In the genomic region with DNA sequence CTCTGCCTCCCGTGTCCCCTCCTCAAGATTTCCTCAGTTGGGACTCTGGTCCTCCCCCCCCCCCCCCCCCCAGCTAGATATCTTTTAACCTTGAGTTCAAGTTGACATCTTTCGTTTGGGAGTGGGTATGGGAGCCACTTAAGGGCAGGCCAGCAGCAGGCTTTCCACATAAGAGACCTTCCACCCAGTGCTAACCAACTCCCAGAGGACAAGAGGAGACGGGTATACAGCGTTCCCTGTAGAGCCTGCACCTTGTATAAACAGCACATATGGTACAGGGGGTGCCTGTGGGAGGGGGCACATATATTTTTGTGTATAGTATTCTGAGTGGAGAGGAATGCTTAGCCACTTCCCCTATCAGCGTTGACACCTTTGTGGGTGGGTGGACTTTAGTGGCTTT, we compare ENCODE assay signal across 8 mouse cellular contexts. TPM values are rescaled to one million over a fixed set of nuclear protein-coding genes. Genes with fewer than 3 reads are reported as not detected.
A peak's percentile ranks its signal among the peaks of the same experiment; 100 is the strongest.
DNase-seq lines count a peak whose midpoint lies in the region; ATAC-seq and TF ChIP-seq lines count a peak whose summit lies in the region.

No protein-coding gene starts in this region.

- peak overlapping the region; percentile 53 for H3K4me3 ChIP-seq in layer of hippocampus, adult 2 months
- peak overlapping the region; percentile 97 for H3K4me3 ChIP-seq in embryonic facial prominence, embryonic 11.5 days (ENCODE audit: low read depth, low read length)
- H3K4me3 ChIP-seq in hindbrain, postnatal 0 days (ENCODE audit: low read length) = peak overlapping the region; percentile 83
- peak overlapping the region; percentile 89 for H3K4me3 ChIP-seq in neural tube, embryonic 12.5 days

- TF ChIP-seq CTCF in layer of hippocampus, adult 2 months (conservative IDR thresholded peaks at IDR 0.05) = no peak
- no peak for TF ChIP-seq CTCF in hindbrain, postnatal 0 days (IDR thresholded peaks at IDR 0.05; ENCODE audit: low read depth)

- no peak for DNase-seq in layer of hippocampus, adult 2 months (ENCODE audit: low spot score in 2 of 2)
- DNase-seq in layer of hippocampus, adult 9-11 months = no peak
- no peak for DNase-seq in embryonic facial prominence, embryonic 11.5 days (ENCODE audit: low spot score)
- no peak for DNase-seq in hindbrain, postnatal 0 days (ENCODE audit: low spot score)
- no peak for DNase-seq in B cell, adult 2 months
- no peak for DNase-seq in kidney, postnatal 36 days
- no peak for DNase-seq in left cerebral cortex, adult 9 months (ENCODE audit: low spot score in 2 of 2)

- H3K27ac ChIP-seq in layer of hippocampus, adult 2 months = no peak overlapping the region
- H3K27ac ChIP-seq in embryonic facial prominence, embryonic 11.5 days (replicated peaks; ENCODE audit: low read depth, low read length) = no peak overlapping the region
- no peak overlapping the region for H3K27ac ChIP-seq in hindbrain, postnatal 0 days
- no peak overlapping the region for H3K27ac ChIP-seq in neural tube, embryonic 12.5 days

- H3K27me3 ChIP-seq in embryonic facial prominence, embryonic 11.5 days (ENCODE audit: control insufficient read depth, insufficient read depth, low read length) = no peaks in the 10 kb centered on the region
- H3K27me3 ChIP-seq in hindbrain, postnatal 0 days (ENCODE audit: insufficient read depth, low read length) = no peaks in the 10 kb centered on the region
- H3K27me3 ChIP-seq in neural tube, embryonic 12.5 days (replicated peaks) = no peaks in the 10 kb centered on the region

- peaks cover 33% of the 10 kb centered on the region for H3K4me1 ChIP-seq in embryonic facial prominence, embryonic 11.5 days (ENCODE audit: control insufficient read depth, insufficient read depth, low read length)
- peaks cover 50% of the 10 kb centered on the region for H3K4me1 ChIP-seq in hindbrain, postnatal 0 days (ENCODE audit: insufficient read depth, low read length)
- H3K4me1 ChIP-seq in neural tube, embryonic 12.5 days = peaks cover 68% of the 10 kb centered on the region

- no peaks in the 10 kb centered on the region for H3K9me3 ChIP-seq in embryonic facial prominence, embryonic 11.5 days (replicated peaks; ENCODE audit: control insufficient read depth, low read length)
- H3K9me3 ChIP-seq in hindbrain, postnatal 0 days (ENCODE audit: low read length) = no peaks in the 10 kb centered on the region
- H3K9me3 ChIP-seq in neural tube, embryonic 12.5 days = no peaks in the 10 kb centered on the region

- ATAC-seq in embryonic facial prominence, embryonic 11.5 days (replicated peaks; ENCODE audit: insufficient number of reproducible peaks, low FRiP score, low TSS enrichment, low read depth) = no peak
- ATAC-seq in hindbrain, postnatal 0 days = no peak
- ATAC-seq in neural tube, embryonic 12.5 days (ENCODE audit: low FRiP score, low read depth) = no peak

- peak overlapping the region; percentile 90 for H3K9ac ChIP-seq in embryonic facial prominence, embryonic 11.5 days (replicated peaks; ENCODE audit: low read length)
- H3K9ac ChIP-seq in hindbrain, postnatal 0 days (replicated peaks; ENCODE audit: low read length) = peak overlapping the region; percentile 96
- H3K9ac ChIP-seq in neural tube, embryonic 12.5 days = peak overlapping the region; percentile 98

- peak overlapping the region; percentile 78 for H3K4me2 ChIP-seq in embryonic facial prominence, embryonic 11.5 days (ENCODE audit: low read depth, low read length)
- H3K4me2 ChIP-seq in hindbrain, postnatal 0 days (ENCODE audit: low read depth, low read length) = peak overlapping the region; percentile 75
- peak overlapping the region; percentile 93 for H3K4me2 ChIP-seq in neural tube, embryonic 12.5 days (replicated peaks)

- no peaks in the 10 kb centered on the region; the same call in none of the 2 replicates for H3K36me3 ChIP-seq in embryonic facial prominence, embryonic 11.5 days (replicated peaks; ENCODE audit: control insufficient read depth, insufficient read depth, low read depth, low read length)
- no peaks in the 10 kb centered on the region for H3K36me3 ChIP-seq in hindbrain, postnatal 0 days (ENCODE audit: insufficient read depth, low read length)
- H3K36me3 ChIP-seq in neural tube, embryonic 12.5 days = peaks cover 13% of the 10 kb centered on the region; the same call in 1 of the 2 replicates

- WGBS in embryonic facial prominence, embryonic 11.5 days = 13% methylated on average over 5 of the region's 5 CpGs
- WGBS in hindbrain, postnatal 0 days = 33% methylated on average over 5 of the region's 5 CpGs
- WGBS in neural tube, embryonic 12.5 days = 8% methylated on average over 5 of the region's 5 CpGs

RNA-seq across cellular contexts. Expression of a gene that starts 2.8 kb away (rescaled TPM):
- 10 to 100 TPM; 53.1 to 57.2 TPM for total RNA-seq in layer of hippocampus, adult 2 months (2021)
- 31.4 and 37.7 TPM in 2 replicates for polyA plus RNA-seq in embryonic facial prominence, embryonic 11.5 days (2014; fragmentation: Nextera tagmentation; extraction: Ambion mirVana)
- 74.1 and 81.3 TPM in 2 replicates for total RNA-seq in hindbrain, postnatal 0 days (2014; rRNA removed)
- 15.5 and 17.7 TPM in 2 replicates for polyA plus RNA-seq in hindbrain, postnatal 0 days (2015; fragmentation: Nextera tagmentation; extraction: Ambion mirVana)
- polyA plus RNA-seq in neural tube, embryonic 12.5 days (2016; fragmentation: Nextera tagmentation; extraction: Ambion mirVana) = 55.5 and 58.7 TPM in 2 replicates
